Mouse (Mus musculus) hindbrain, embryonic 16.5 days (tissue): ENCODE measurements around the gene Ush1g. TPM values are rescaled to one million over a fixed set of nuclear protein-coding genes. Genes with fewer than 3 reads are reported as not detected.
A peak's percentile ranks its signal among the peaks of the same experiment; 100 is the strongest.

ENCODE experiments used
- ATAC-seq: fragments of 200-750 bp; cut with Nextera tagmentation; 2 replicates; pipeline ENCODE4 v1.8.0; 2017; ENCODE audit warnings: moderate TSS enrichment, moderate library complexity
- H3K27ac ChIP-seq: fragments of 300-500 bp; sonication (generic); 2 replicates; pipeline ENCODE4 v1.5.1; 2014; ENCODE audit warnings: low read depth, mild to moderate bottlenecking, control low read depth, low read length, moderate library complexity
- H3K27me3 ChIP-seq: fragments of 300-500 bp; sonication (generic); replicated peaks from 2 replicates; pipeline ENCODE4 v1.6.1; 2014; ENCODE audit warnings: low read length; ENCODE audit not compliant: control insufficient read depth, insufficient read depth
- H3K36me3 ChIP-seq: fragments of 300-500 bp; sonication (generic); 2 replicates; pipeline ENCODE4 v1.6.1; 2014; ENCODE audit warnings: mild to moderate bottlenecking, low read length, moderate library complexity, mixed read lengths; ENCODE audit not compliant: control insufficient read depth, insufficient read depth
- H3K4me1 ChIP-seq: fragments of 300-500 bp; sonication (generic); 2 replicates; pipeline ENCODE4 v1.6.1; 2014; ENCODE audit warnings: low read depth, low read length; ENCODE audit not compliant: control insufficient read depth, insufficient read depth
- H3K4me2 ChIP-seq: fragments of 300-500 bp; sonication (generic); 2 replicates; pipeline ENCODE4 v1.6.1; 2014; ENCODE audit warnings: mild to moderate bottlenecking, low read length, control low read depth, moderate library complexity
- H3K4me3 ChIP-seq: fragments of 300-500 bp; sonication (generic); 2 replicates; pipeline ENCODE4 v1.5.1; 2014; ENCODE audit warnings: mild to moderate bottlenecking, low read length, control low read depth, moderate library complexity
- H3K9ac ChIP-seq: fragments of 300-500 bp; sonication (generic); 2 replicates; pipeline ENCODE4 v1.6.1; 2014; ENCODE audit warnings: low read depth, mild to moderate bottlenecking, control low read depth, low read length, moderate library complexity
- H3K9me3 ChIP-seq: fragments of 300-500 bp; sonication (generic); 2 replicates; pipeline ENCODE4 v1.6.1; 2014; ENCODE audit warnings: mild to moderate bottlenecking, low read length, moderate library complexity; ENCODE audit not compliant: control insufficient read depth
- WGBS: fragments of 180-500 bp; shearing (Covaris S2); extraction: QIAGEN DNeasy Blood & Tissue Kit; methylation state at CpG from one replicate; pipeline ENCODE4 v1.1.7; 2014; 5-methylcytosine and 5-hydroxymethylcytosine counted together
- polyA plus RNA-seq: library from polyadenylated mRNA; unstranded; fragments of >200 nt; fragmentation: Nextera tagmentation; extraction: Ambion mirVana; gene quantifications from 2 replicates; pipeline ENCODE4 v1.2.1, GENCODE M21; 2015

Ush1g gene
- polyA plus RNA-seq, 1 experiment from 2014 or later: 0.16 TPM

GRCm38 (mm10) chr11:115288305-115288704 lies 33.5 kb downstream of the Ush1g start:
- Histone ChIP-seq H3K27me3 (no peaks in the 10 kb centered on the region), H3K27ac (no peak overlapping the region), H3K9me3 (no peaks in the 10 kb centered on the region), H3K4me2 (no peak overlapping the region), H3K4me1 (peaks cover under 1% of the 10 kb centered on the region; the same call in 1 of the 2 replicates), H3K4me3 (no peak overlapping the region), H3K36me3 (no peaks in the 10 kb centered on the region), H3K9ac (no peak overlapping the region)
- no peak for ATAC-seq
- 92% methylated on average over 2 of the region's 2 CpGs for WGBS

GRCm38 (mm10) chr11:115287386-115287785 lies 34.5 kb downstream of the Ush1g start:
- Histone ChIP-seq H3K9me3 (no peaks in the 10 kb centered on the region), H3K4me1 (peaks cover 2% of the 10 kb centered on the region), H3K9ac (no peak overlapping the region), H3K27me3 (no peaks in the 10 kb centered on the region), H3K36me3 (no peaks in the 10 kb centered on the region), H3K27ac (no peak overlapping the region), H3K4me3 (no peak overlapping the region), H3K4me2 (no peak overlapping the region)
- 81% methylated on average over 5 of the region's 5 CpGs for WGBS
- peak; percentile 31; the same call in 1 of the 2 replicates for ATAC-seq

- Histone ChIP-seq H3K9ac (no peak overlapping the region), H3K9me3 (no peaks in the 10 kb centered on the region), H3K4me3 (no peak overlapping the region), H3K27me3 (no peaks in the 10 kb centered on the region), H3K27ac (peak overlapping the region; percentile 29; the same call in 1 of the 2 replicates), H3K4me2 (no peak overlapping the region), H3K4me1 (peaks cover 2% of the 10 kb centered on the region), H3K36me3 (no peaks in the 10 kb centered on the region)
- ATAC-seq: no peak; the same call in 1 of the 2 replicates
- 62% methylated on average over 19 of the region's 19 CpGs for WGBS
Measured at GRCm38 (mm10) chr11:115286201-115286993, 35.4 kb downstream of the Ush1g start.

GRCm38 (mm10) chr11:115285282-115285681 lies 36.6 kb downstream of the Ush1g start:
- no peak overlapping the region for H3K27ac ChIP-seq
- peaks cover 2% of the 10 kb centered on the region for H3K4me1 ChIP-seq
- 77% methylated on average over 4 of the region's 4 CpGs for WGBS
- H3K9ac ChIP-seq: no peak overlapping the region
- no peaks in the 10 kb centered on the region for H3K9me3 ChIP-seq
- no peak for ATAC-seq
- no peak overlapping the region for H3K4me2 ChIP-seq
- H3K36me3 ChIP-seq: no peaks in the 10 kb centered on the region
- no peaks in the 10 kb centered on the region for H3K27me3 ChIP-seq
- H3K4me3 ChIP-seq: no peak overlapping the region

GRCm38 (mm10) chr11:115283891-115284620 lies 37.8 kb downstream of the Ush1g start:
- Histone ChIP-seq H3K4me2 (no peak overlapping the region), H3K4me1 (peaks cover 2% of the 10 kb centered on the region), H3K27me3 (no peaks in the 10 kb centered on the region), H3K9ac (no peak overlapping the region), H3K4me3 (no peak overlapping the region), H3K36me3 (no peaks in the 10 kb centered on the region), H3K9me3 (no peaks in the 10 kb centered on the region), H3K27ac (no peak overlapping the region)
- 90% methylated on average over 12 of the region's 12 CpGs for WGBS
- ATAC-seq: no peak

- H3K27me3 ChIP-seq: no peaks in the 10 kb centered on the region
- H3K4me2 ChIP-seq: no peak overlapping the region
- no peak overlapping the region for H3K4me3 ChIP-seq
- H3K27ac ChIP-seq: no peak overlapping the region
- 75% methylated on average over 9 of the region's 9 CpGs for WGBS
- no peaks in the 10 kb centered on the region for H3K9me3 ChIP-seq
- no peaks in the 10 kb centered on the region for H3K36me3 ChIP-seq
- no peak overlapping the region for H3K9ac ChIP-seq
- peaks cover 2% of the 10 kb centered on the region for H3K4me1 ChIP-seq
- no peak for ATAC-seq
Measured at GRCm38 (mm10) chr11:115283486-115283765, 38.4 kb downstream of the Ush1g start.

- H3K4me3 ChIP-seq: no peak overlapping the region
- H3K27me3 ChIP-seq: no peaks in the 10 kb centered on the region
- H3K4me1 ChIP-seq: peaks cover 5% of the 10 kb centered on the region
- H3K27ac ChIP-seq: peak overlapping the region; percentile 52; the same call in 1 of the 2 replicates
- peak; percentile 67 for ATAC-seq
- WGBS: 81% methylated on average over 8 of the region's 8 CpGs
- H3K4me2 ChIP-seq: no peak overlapping the region
- no peaks in the 10 kb centered on the region for H3K9me3 ChIP-seq
- no peak overlapping the region for H3K9ac ChIP-seq
- H3K36me3 ChIP-seq: no peaks in the 10 kb centered on the region
Measured at GRCm38 (mm10) chr11:115282723-115283485, 38.9 kb downstream of the Ush1g start.

- Histone ChIP-seq H3K36me3 (no peaks in the 10 kb centered on the region), H3K4me1 (peaks cover 9% of the 10 kb centered on the region), H3K4me3 (no peak overlapping the region), H3K4me2 (no peak overlapping the region), H3K9me3 (no peaks in the 10 kb centered on the region), H3K9ac (no peak overlapping the region), H3K27me3 (no peaks in the 10 kb centered on the region), H3K27ac (peak overlapping the region; percentile 52)
- peak; percentile 68 for ATAC-seq
- WGBS: 70% methylated on average over 8 of the region's 8 CpGs
Measured at GRCm38 (mm10) chr11:115282295-115282694, 39.5 kb downstream of the Ush1g start.

- 69% methylated on average over 1 of the region's 1 CpGs for WGBS
Measured at GRCm38 (mm10) chr11:115279726-115280125, 42.1 kb downstream of the Ush1g start.

More at GRCm38 (mm10) chr11:115279726-115280125, 42.1 kb downstream of the Ush1g start:
- H3K4me3 ChIP-seq: no peak overlapping the region
- H3K4me1 ChIP-seq: peaks cover 22% of the 10 kb centered on the region
- H3K36me3 ChIP-seq: no peaks in the 10 kb centered on the region
- no peaks in the 10 kb centered on the region for H3K9me3 ChIP-seq
- H3K9ac ChIP-seq: no peak overlapping the region
- H3K4me2 ChIP-seq: no peak overlapping the region
- no peaks in the 10 kb centered on the region for H3K27me3 ChIP-seq
- no peak overlapping the region for H3K27ac ChIP-seq
- ATAC-seq: no peak
